Mouse (Mus musculus) duodenum, adult 2 months (tissue): ENCODE data around the gene Tmem265. TPM values are rescaled to one million over a fixed set of nuclear protein-coding genes. Genes with fewer than 3 reads are reported as not detected.

Source experiments
- polyA plus RNA-seq: library from polyadenylated mRNA; depleted of rRNA; stranded (reverse); fragments of >200 nt; gene quantifications from 2 replicates; pipeline ENCODE4 v1.2.3, GENCODE M21; 2012; ENCODE audit warnings: low replicate concordance; rRNA removed

Tmem265 gene
- polyA plus RNA-seq, result 1.2 and 3.0 TPM in 2 replicates

DNA sequence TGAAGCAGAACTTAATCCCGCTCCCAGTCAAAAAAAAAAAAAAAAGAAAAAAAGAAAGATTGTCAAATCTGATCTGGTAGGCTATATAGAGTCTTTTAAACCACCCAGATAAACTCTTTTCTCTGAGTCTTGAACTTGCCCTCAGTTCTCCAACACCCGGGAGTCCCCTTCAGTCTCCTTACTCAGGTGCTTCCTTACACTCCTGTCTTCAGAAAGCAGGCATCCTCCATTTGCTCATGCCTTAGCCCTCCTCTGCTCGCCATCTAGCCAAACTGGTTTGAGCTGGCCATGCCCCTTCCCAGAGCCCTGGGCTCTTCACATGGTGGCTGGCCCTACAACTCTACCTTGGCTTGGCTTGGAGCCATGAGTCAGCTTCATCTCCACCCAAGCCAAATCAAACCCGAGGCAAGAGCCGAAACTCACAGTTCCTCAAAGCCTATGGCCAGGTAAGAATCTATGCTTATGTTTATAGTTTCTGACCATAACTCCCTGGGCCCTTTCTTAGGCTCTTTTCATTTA lies at the start of gene Tmem265:
Tmem265 (plus strand) TSS at position 51 of the 519 bp plus-strand sequence.

GRCm38 (mm10) chr7:127511808-127512230 lies 49.4 kb upstream of the Tmem265 start, which contains the start of gene Srcap:
Gene Srcap, plus strand, starts transcription at chr7:127511983.

DNA sequence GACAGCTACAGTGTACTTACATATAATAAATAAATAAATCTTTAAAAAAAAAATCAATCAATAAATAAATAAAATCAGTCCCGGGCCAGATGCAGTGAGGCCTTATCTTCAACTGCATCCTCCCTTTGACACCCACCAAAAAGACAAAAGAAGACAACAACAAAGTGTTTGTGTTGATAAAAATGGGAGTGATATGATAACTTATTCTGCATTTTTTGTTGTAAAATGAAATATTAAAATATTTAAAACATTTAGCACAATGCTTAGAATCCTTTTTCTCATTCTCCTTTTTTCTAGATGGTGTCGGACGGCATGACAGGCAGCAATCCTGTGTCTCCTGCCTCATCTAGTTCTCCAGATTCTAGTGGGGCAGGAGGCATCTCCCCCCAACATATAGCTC lies 41.9 kb upstream of the Tmem265 start, which contains the start of gene Gm42715:
Gm42715 (plus strand) TSS at position 301 of the 400 bp plus-strand sequence.

GRCm38 (mm10) chr7:127572895-127573471 lies 11.8 kb downstream of the Tmem265 start, which contains the start of gene Phkg2:
Gene Phkg2, plus strand, starts transcription at chr7:127573340.

GRCm38 (mm10) chr7:127588011-127588871 lies 27.1 kb downstream of the Tmem265 start, which contains the start of the genes Ccdc189 and Rnf40:
Gene Ccdc189, minus strand, starts transcription at chr7:127588595.
Gene Rnf40, plus strand, starts transcription at chr7:127588767.

GRCm38 (mm10) chr7:127614891-127615843 lies 54.0 kb downstream of the Tmem265 start, which contains the start of gene Zfp629:
Gene Zfp629, minus strand, starts transcription at chr7:127615797.

Other genes with a start within 250 kb of the Tmem265 start
- gene Zfp768, start 215.8 kb upstream of the Tmem265 start, polyA plus RNA-seq, result 54.7 and 77.2 TPM in 2 replicates
- 15.0 and 20.1 TPM in 2 replicates for gene Zfp747, start 185.3 kb upstream of the Tmem265 start, polyA plus RNA-seq
- gene 9130019O22Rik, start 174.2 kb upstream of the Tmem265 start, polyA plus RNA-seq, result 5.3 and 6.4 TPM in 2 replicates
- gene E430018J23Rik, start 167.8 kb upstream of the Tmem265 start, polyA plus RNA-seq, result 13.3 and 15.1 TPM in 2 replicates
- 3.9 and 4.6 TPM in 2 replicates for gene Zfp764, start 154.6 kb upstream of the Tmem265 start, polyA plus RNA-seq
- 21.7 and 35.2 TPM in 2 replicates for gene Zfp688, start 139.3 kb upstream of the Tmem265 start, polyA plus RNA-seq
- 3.7 and 4.3 TPM in 2 replicates for gene Zfp689, start 112.2 kb upstream of the Tmem265 start, polyA plus RNA-seq
- gene Prr14, start 101.8 kb upstream of the Tmem265 start, polyA plus RNA-seq, result 62.8 and 68.1 TPM in 2 replicates
- gene Fbrs, start 82.2 kb upstream of the Tmem265 start, polyA plus RNA-seq, result 36.5 and 43.2 TPM in 2 replicates
- gene Srcap, start 49.4 kb upstream of the Tmem265 start, polyA plus RNA-seq, result 17.5 and 20.0 TPM in 2 replicates
- 5.6 and 10.2 TPM in 2 replicates for gene Gm42715, start 41.8 kb upstream of the Tmem265 start, polyA plus RNA-seq
- gene Phkg2, start 11.9 kb downstream of the Tmem265 start, polyA plus RNA-seq, result 28.3 and 32.0 TPM in 2 replicates
- gene Ccdc189, start 27.2 kb downstream of the Tmem265 start, polyA plus RNA-seq, result 0.97 and 1.6 TPM in 2 replicates
- gene Rnf40, start 27.4 kb downstream of the Tmem265 start, polyA plus RNA-seq, result 15.9 and 16.2 TPM in 2 replicates
- gene Zfp629, start 54.4 kb downstream of the Tmem265 start, polyA plus RNA-seq, result 3.0 and 7.2 TPM in 2 replicates
- gene Bcl7c, start 147.5 kb downstream of the Tmem265 start, polyA plus RNA-seq, result 30.7 and 46.2 TPM in 2 replicates
- gene Ctf1, start 151.3 kb downstream of the Tmem265 start, polyA plus RNA-seq, result 18.0 and 22.0 TPM in 2 replicates
- not detected in 2 replicates for gene Ctf2, start 170.8 kb downstream of the Tmem265 start, polyA plus RNA-seq
- 51.0 and 74.6 TPM in 2 replicates for gene Fbxl19, start 183.2 kb downstream of the Tmem265 start, polyA plus RNA-seq
- 23.5 and 26.0 TPM in 2 replicates for gene Orai3, start 208.4 kb downstream of the Tmem265 start, polyA plus RNA-seq
- gene Setd1a, start 215.3 kb downstream of the Tmem265 start, polyA plus RNA-seq, result 6.8 and 8.0 TPM in 2 replicates
- gene Gm49388, start 224.2 kb downstream of the Tmem265 start, polyA plus RNA-seq, result not detected in 2 replicates
- gene Hsd3b7, start 239.2 kb downstream of the Tmem265 start, polyA plus RNA-seq, result 39.8 and 42.6 TPM in 2 replicates